Mouse (Mus musculus): ENCODE data around the gene Ly6g6f.

- no peak for TF ChIP-seq CTCF (IDR thresholded peaks at IDR 0.05; ENCODE audit: borderline replicate concordance, insufficient read depth, low read length)
- TF ChIP-seq POLR2A (IDR thresholded peaks at IDR 0.05; ENCODE audit: low read depth, low read length), result no peak
Observed at GRCm38 (mm10) chr17:35127017-35127416, 41.6 kb upstream of the Ly6g6f start.
